Comparison of ENCODE assay signal across 19 mouse cellular contexts in the genomic region with DNA sequence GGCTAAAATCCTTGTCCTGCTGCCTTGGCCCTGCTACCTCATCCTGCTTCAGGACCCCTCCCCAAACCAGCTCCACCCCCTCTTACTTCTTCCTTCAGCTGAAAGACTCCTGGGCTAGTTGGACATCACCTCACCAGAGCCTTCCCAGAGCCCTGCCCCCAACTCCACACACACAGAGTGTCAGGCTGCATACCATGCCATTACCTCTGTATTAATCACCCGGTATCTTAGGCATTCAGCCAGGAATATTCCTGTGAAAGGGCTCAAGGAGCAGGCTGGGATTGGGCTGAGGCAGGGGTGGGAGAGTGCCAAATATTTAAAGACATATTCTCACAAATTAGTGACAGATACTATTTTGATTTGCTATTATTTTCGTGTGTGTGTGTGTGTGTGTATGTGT. TPM values are rescaled to one million over a fixed set of nuclear protein-coding genes. Genes with fewer than 3 reads are reported as not detected.
DNase-seq lines count a peak whose midpoint lies in the region; ATAC-seq and TF ChIP-seq lines count a peak whose summit lies in the region.
"Had no signal": no experiment of that assay in that cellular context is flagged by ENCODE, and none has a peak within 500 bp of the region (broad histone marks: within the 10 kb centered on the region; RNA-seq: fewer than 3 reads in every experiment).

No protein-coding gene starts in this region.

- H3K9ac ChIP-seq in forebrain, embryonic 14.5 days (ENCODE audit: low read length) = no peak overlapping the region
- no peak overlapping the region for H3K9ac ChIP-seq in kidney, postnatal 0 days (ENCODE audit: low read depth, low read length)
- H3K9ac ChIP-seq in kidney, embryonic 15.5 days = no peak overlapping the region
- H3K9ac ChIP-seq: forebrain, embryonic 15.5 days; liver, embryonic 13.5 days; midbrain, embryonic 12.5 days had no signal

- no peak for ATAC-seq in forebrain, embryonic 14.5 days
- no peak for ATAC-seq in kidney, postnatal 0 days (replicated peaks; ENCODE audit: low FRiP score, low read depth)
- ATAC-seq in kidney, embryonic 15.5 days (replicated peaks; ENCODE audit: low FRiP score) = no peak
- ATAC-seq: forebrain, embryonic 15.5 days had no signal

- 72% methylated on average over 2 of the region's 2 CpGs for WGBS in forebrain, embryonic 10.5 days
- WGBS in forebrain, embryonic 14.5 days = 44% methylated on average over 2 of the region's 2 CpGs
- 33% methylated on average over 2 of the region's 2 CpGs for WGBS in kidney, postnatal 0 days
- WGBS in kidney, embryonic 15.5 days = 45% methylated on average over 2 of the region's 2 CpGs
- WGBS in thymus, adult 2 months = 89% methylated on average over 2 of the region's 2 CpGs

- no peak overlapping the region for H3K4me2 ChIP-seq in forebrain, embryonic 14.5 days (ENCODE audit: low read length)
- no peak overlapping the region for H3K4me2 ChIP-seq in kidney, postnatal 0 days (ENCODE audit: low read length)
- H3K4me2 ChIP-seq in kidney, embryonic 15.5 days = no peak overlapping the region
- H3K4me2 ChIP-seq: forebrain, embryonic 15.5 days; liver, embryonic 13.5 days; midbrain, embryonic 12.5 days had no signal

- H3K4me3 ChIP-seq in forebrain, embryonic 10.5 days = no peak overlapping the region
- no peak overlapping the region for H3K4me3 ChIP-seq in forebrain, embryonic 14.5 days (ENCODE audit: low read depth, low read length)
- H3K4me3 ChIP-seq in kidney, postnatal 0 days (replicated peaks; ENCODE audit: low read depth, low read length) = no peak overlapping the region
- no peak overlapping the region for H3K4me3 ChIP-seq in kidney, embryonic 15.5 days (replicated peaks)
- no peak overlapping the region for H3K4me3 ChIP-seq in thymus, adult 2 months (ENCODE audit: control insufficient read depth, insufficient read depth, low read length)
- H3K4me3 ChIP-seq: forebrain, embryonic 15.5 days; hindbrain, embryonic 10.5 days; layer of hippocampus, adult 2 months; liver, embryonic 13.5 days; midbrain, embryonic 12.5 days had no signal

- H3K4me1 ChIP-seq in forebrain, embryonic 10.5 days = peaks cover 35% of the 10 kb centered on the region
- H3K4me1 ChIP-seq in forebrain, embryonic 14.5 days (ENCODE audit: control insufficient read depth, insufficient read depth, low read length) = peaks cover 17% of the 10 kb centered on the region
- H3K4me1 ChIP-seq in kidney, postnatal 0 days (replicated peaks; ENCODE audit: insufficient read depth, low read length) = 0 out of 2 replicates have a peak, but pooled peaks cover 4% of the 10 kb centered on the region
- peaks cover 24% of the 10 kb centered on the region for H3K4me1 ChIP-seq in kidney, embryonic 15.5 days
- peaks cover 8% of the 10 kb centered on the region for H3K4me1 ChIP-seq in thymus, adult 2 months (replicated peaks; ENCODE audit: control insufficient read depth, insufficient read depth, low read length)

- H3K27me3 ChIP-seq in forebrain, embryonic 10.5 days (ENCODE audit: poor library complexity, severe bottlenecking) = no peaks in the 10 kb centered on the region
- no peaks in the 10 kb centered on the region for H3K27me3 ChIP-seq in forebrain, embryonic 14.5 days (replicated peaks; ENCODE audit: control insufficient read depth, insufficient read depth, low read length)
- H3K27me3 ChIP-seq in kidney, postnatal 0 days (ENCODE audit: insufficient read depth, low read length) = no peaks in the 10 kb centered on the region
- no peaks in the 10 kb centered on the region for H3K27me3 ChIP-seq in kidney, embryonic 15.5 days
- H3K27me3 ChIP-seq in thymus, adult 2 months (ENCODE audit: control insufficient read depth, insufficient read depth, low read length) = no peaks in the 10 kb centered on the region; the same call in 1 of the 2 replicates
- H3K27me3 ChIP-seq: forebrain, embryonic 15.5 days; midbrain, embryonic 12.5 days had no signal

- 0 out of 2 replicates have a peak overlapping the region, but pooled peaks have one; percentile 8 for H3K27ac ChIP-seq in forebrain, embryonic 10.5 days
- no peak overlapping the region for H3K27ac ChIP-seq in forebrain, embryonic 14.5 days (ENCODE audit: low read depth, low read length)
- peak overlapping the region; percentile 13; the same call in 1 of the 2 replicates for H3K27ac ChIP-seq in kidney, postnatal 0 days
- H3K27ac ChIP-seq in kidney, embryonic 15.5 days = no peak overlapping the region
- no peak overlapping the region for H3K27ac ChIP-seq in thymus, adult 2 months (ENCODE audit: control insufficient read depth, insufficient read depth, low read length)
- H3K27ac ChIP-seq: forebrain, embryonic 15.5 days; hindbrain, embryonic 10.5 days; layer of hippocampus, adult 2 months; liver, embryonic 13.5 days; macrophage; midbrain, embryonic 12.5 days had no signal

- no peak for TF ChIP-seq POLR2A in thymus, adult 2 months (IDR thresholded peaks at IDR 0.05; ENCODE audit: control insufficient read depth, extremely low read depth, insufficient read depth, low read length, poor library complexity)

- no peaks in the 10 kb centered on the region for H3K36me3 ChIP-seq in forebrain, embryonic 10.5 days (replicated peaks)
- H3K36me3 ChIP-seq in forebrain, embryonic 14.5 days (ENCODE audit: control insufficient read depth, insufficient read depth, low read length) = no peaks in the 10 kb centered on the region
- no peaks in the 10 kb centered on the region for H3K36me3 ChIP-seq in kidney, postnatal 0 days (ENCODE audit: insufficient read depth, low read length)
- no peaks in the 10 kb centered on the region for H3K36me3 ChIP-seq in kidney, embryonic 15.5 days
- no peaks in the 10 kb centered on the region for H3K36me3 ChIP-seq in thymus, adult 2 months (ENCODE audit: control insufficient read depth, insufficient read depth, low read length)
- H3K36me3 ChIP-seq: forebrain, embryonic 15.5 days; hindbrain, embryonic 10.5 days; liver, embryonic 13.5 days; midbrain, embryonic 12.5 days had no signal

- H3K9me3 ChIP-seq in forebrain, embryonic 10.5 days = no peaks in the 10 kb centered on the region
- H3K9me3 ChIP-seq in forebrain, embryonic 14.5 days (replicated peaks; ENCODE audit: control insufficient read depth, low read length) = no peaks in the 10 kb centered on the region
- no peaks in the 10 kb centered on the region for H3K9me3 ChIP-seq in kidney, postnatal 0 days (replicated peaks; ENCODE audit: low read length)
- H3K9me3 ChIP-seq in kidney, embryonic 15.5 days (replicated peaks) = no peaks in the 10 kb centered on the region
- H3K9me3 ChIP-seq: forebrain, embryonic 15.5 days; hindbrain, embryonic 10.5 days; liver, embryonic 13.5 days; midbrain, embryonic 12.5 days had no signal

- no peak for DNase-seq in forebrain, embryonic 10.5 days (ENCODE audit: extremely low spot score, low spot score)
- no peak for DNase-seq in forebrain, embryonic 14.5 days (ENCODE audit: low spot score)
- no peak for DNase-seq in kidney, postnatal 0 days (ENCODE audit: low spot score)
- peak; percentile 79 for DNase-seq in 3T3-L1 (ENCODE audit: low read depth, low spot score)
- peak; percentile 68 for DNase-seq in kidney, postnatal 14 days
- DNase-seq in cerebellum, adult 18-20 months = no peak
- no peak for DNase-seq in thymus, adult 2 months
- DNase-seq: cerebellum, postnatal 10 days; liver, embryonic 13.5 days; thymus, adult 18-20 months had no signal

- no peak for TF ChIP-seq CTCF in kidney, postnatal 0 days (IDR thresholded peaks at IDR 0.05; ENCODE audit: low read depth)
- no peak for TF ChIP-seq CTCF in thymus, adult 2 months (IDR thresholded peaks at IDR 0.05; ENCODE audit: borderline replicate concordance, control insufficient read depth, extremely low read depth, insufficient read depth, low read length, poor library complexity)

RNA-seq across cellular contexts. Expression of gene Ssh1, which starts 2.8 kb away (rescaled TPM):
- 13.9 and 17.5 TPM in 2 replicates for polyA plus RNA-seq in forebrain, embryonic 10.5 days (2016; fragmentation: Nextera tagmentation; extraction: Ambion mirVana)
- 16.0 and 16.6 TPM in 2 replicates for polyA plus RNA-seq in forebrain, embryonic 14.5 days (2014; fragmentation: Nextera tagmentation; extraction: Ambion mirVana)
- 9.9 and 10.0 TPM in 2 replicates for polyA plus RNA-seq in kidney, postnatal 0 days (2015; fragmentation: Nextera tagmentation; extraction: Ambion mirVana)
- polyA plus RNA-seq in kidney, embryonic 15.5 days (2015; fragmentation: Nextera tagmentation; extraction: Ambion mirVana) = 14.7 and 18.3 TPM in 2 replicates
- 10.7 and 11.6 TPM in 2 replicates for polyA plus RNA-seq in thymus, adult 2 months (2012; rRNA removed)

RNA-seq across cellular contexts. Expression of gene Dao, which starts 7.0 kb away (rescaled TPM):
- not detected in 2 replicates for polyA plus RNA-seq in forebrain, embryonic 10.5 days (2016; fragmentation: Nextera tagmentation; extraction: Ambion mirVana)
- polyA plus RNA-seq in forebrain, embryonic 14.5 days (2014; fragmentation: Nextera tagmentation; extraction: Ambion mirVana) = not detected in 2 replicates
- 35.3 and 42.7 TPM in 2 replicates for polyA plus RNA-seq in kidney, postnatal 0 days (2015; fragmentation: Nextera tagmentation; extraction: Ambion mirVana)
- polyA plus RNA-seq in kidney, embryonic 15.5 days (2015; fragmentation: Nextera tagmentation; extraction: Ambion mirVana) = 14.2 and 14.9 TPM in 2 replicates
- 0.11 and 0.36 TPM in 2 replicates for polyA plus RNA-seq in thymus, adult 2 months (2012; rRNA removed)
- polyA plus RNA-seq: forebrain, embryonic 15.5 days; heart, embryonic 16.5 days; hindbrain, embryonic 10.5 days; limb, embryonic 11.5 days; liver, embryonic 13.5 days; macrophage; midbrain, embryonic 12.5 days; neural tube, embryonic 14.5 days had no signal

Comparison
In these comparisons a context has a peak if more than half of its experiments do, and no peak if none do; other contexts are left out.
1. DNase-seq: peak in 3T3-L1 (single experiment) and kidney, postnatal 14 days (single experiment); none in forebrain, embryonic 10.5 days (single experiment), forebrain, embryonic 14.5 days (single experiment), kidney, postnatal 0 days (single experiment), cerebellum, adult 18-20 months (0 of 2) and thymus, adult 2 months (single experiment).
2. H3K27ac ChIP-seq: peak in forebrain, embryonic 10.5 days (single experiment) and kidney, postnatal 0 days (single experiment); none in forebrain, embryonic 14.5 days (single experiment), kidney, embryonic 15.5 days (single experiment) and thymus, adult 2 months (single experiment).
3. RNA of gene Dao, which starts 7.0 kb away (polyA plus RNA-seq): 35.3 to 42.7 TPM in kidney, postnatal 0 days and 14.2 to 14.9 TPM in kidney, embryonic 15.5 days; 0.11 to 0.36 TPM in thymus, adult 2 months, not detected in forebrain, embryonic 14.5 days and not detected in forebrain, embryonic 10.5 days; every median in the first group is over 10 times any median in the second.